Mouse (Mus musculus): ENCODE measurements around the gene Yeats2.

GRCm38 (mm10) chr16:20271339-20271738 lies 130.5 kb downstream of the Yeats2 start:
- TF ChIP-seq POLR2A (IDR thresholded peaks at IDR 0.05; ENCODE audit: insufficient read depth, low read depth, low read length) (no peak), CTCF (IDR thresholded peaks at IDR 0.05; ENCODE audit: insufficient read depth, low read depth, low read length) (no peak)
